Mouse (Mus musculus): Measurements from ENCODE around the gene Adig. TPM values are rescaled to one million over a fixed set of nuclear protein-coding genes. Genes with fewer than 3 reads are reported as not detected.
A peak's percentile ranks its signal among the peaks of the same experiment; 100 is the strongest.

Gene Adig
- polyA plus RNA-seq, 2 experiments: not detected

DNA sequence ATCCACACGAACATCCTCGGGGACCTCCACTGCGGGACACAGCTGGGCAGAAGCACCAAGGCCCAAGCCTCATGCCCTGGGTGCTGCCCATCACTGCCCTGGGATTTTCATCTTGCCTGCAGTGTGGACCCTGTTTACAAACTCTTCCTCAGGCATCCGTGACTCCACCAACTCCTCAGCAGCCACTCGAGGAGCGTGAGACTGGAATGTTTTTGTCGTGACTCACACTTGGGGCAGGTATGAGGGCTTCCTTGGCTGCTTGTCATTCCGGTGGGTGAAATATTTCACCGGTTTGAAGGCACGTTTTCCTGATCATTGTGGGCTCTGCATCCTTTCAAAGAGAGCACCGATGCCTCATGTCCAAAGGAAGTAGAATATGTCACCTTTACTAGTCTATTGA, 16.7 kb downstream of the Adig start:
- no peaks in the 10 kb centered on the region for H3K27me3 ChIP-seq (ENCODE audit: control insufficient read depth, insufficient read depth, low read length)
- H3K4me2 ChIP-seq (ENCODE audit: low read depth): no peak overlapping the region
- TF ChIP-seq CTCF (IDR thresholded peaks at IDR 0.05; ENCODE audit: low read depth) (no peak), EP300 (IDR thresholded peaks at IDR 0.05; ENCODE audit: low read depth) (no peak)
- H3K27ac ChIP-seq: no peak overlapping the region
- H3K36me3 ChIP-seq (replicated peaks; ENCODE audit: control insufficient read depth, insufficient read depth, low read depth): no peaks in the 10 kb centered on the region
- no peak overlapping the region for H3K4me3 ChIP-seq (ENCODE audit: insufficient read depth in 1 of 2, low read depth in 2 of 2, low read length in 2 of 2)
- no peak for DNase-seq (ENCODE audit: low read depth in 3 of 3, low spot score in 3 of 3)
- H3K4me1 ChIP-seq (replicated peaks; ENCODE audit: control insufficient read depth in 2 of 2, insufficient read depth in 2 of 2, low read length in 1 of 2): no peaks in the 10 kb centered on the region
- H3K9ac ChIP-seq (replicated peaks): no peak overlapping the region
- WGBS (ENCODE audit: insufficient replicate concordance): 71% methylated on average over 11 of the region's 11 CpGs
- no peak for ATAC-seq (ENCODE audit: insufficient read depth)
- no peaks in the 10 kb centered on the region for H3K9me3 ChIP-seq (ENCODE audit: control insufficient read depth, low read length)

- DNase-seq (ENCODE audit: low read depth in 3 of 3, low spot score in 3 of 3): no peak
- no peak overlapping the region for H3K4me2 ChIP-seq (ENCODE audit: low read depth)
- no peak overlapping the region for H3K4me3 ChIP-seq (ENCODE audit: insufficient read depth in 1 of 2, low read depth in 2 of 2, low read length in 2 of 2)
- no peak for ATAC-seq (ENCODE audit: insufficient read depth)
- no peaks in the 10 kb centered on the region for H3K36me3 ChIP-seq (replicated peaks; ENCODE audit: control insufficient read depth, insufficient read depth, low read depth)
- H3K27me3 ChIP-seq (ENCODE audit: control insufficient read depth, insufficient read depth, low read length): no peaks in the 10 kb centered on the region
- 61% methylated on average over 6 of the region's 6 CpGs for WGBS (ENCODE audit: insufficient replicate concordance)
- no peak overlapping the region for H3K9ac ChIP-seq (replicated peaks)
- no peaks in the 10 kb centered on the region for H3K9me3 ChIP-seq (ENCODE audit: control insufficient read depth, low read length)
- TF ChIP-seq CTCF (IDR thresholded peaks at IDR 0.05; ENCODE audit: low read depth) (no peak), EP300 (IDR thresholded peaks at IDR 0.05; ENCODE audit: low read depth) (no peak)
- no peaks in the 10 kb centered on the region for H3K4me1 ChIP-seq (replicated peaks; ENCODE audit: control insufficient read depth in 2 of 2, insufficient read depth in 2 of 2, low read length in 1 of 2)
- H3K27ac ChIP-seq: no peak overlapping the region
These were observed 17.4 kb downstream of the Adig start for GRCm38 (mm10) chr2:158519800-158520199.

GRCm38 (mm10) chr2:158523060-158523459, 20.6 kb downstream of the Adig start:
- no peaks in the 10 kb centered on the region for H3K9me3 ChIP-seq (ENCODE audit: control insufficient read depth, low read length)
- H3K27ac ChIP-seq: no peak overlapping the region
- H3K27me3 ChIP-seq (ENCODE audit: control insufficient read depth, insufficient read depth, low read length): no peaks in the 10 kb centered on the region
- DNase-seq (ENCODE audit: low read depth in 3 of 3, low spot score in 3 of 3): no peak
- ATAC-seq (ENCODE audit: insufficient read depth): no peak
- TF ChIP-seq CTCF (IDR thresholded peaks at IDR 0.05; ENCODE audit: low read depth): no peak
- TF ChIP-seq EP300 (IDR thresholded peaks at IDR 0.05; ENCODE audit: low read depth): no peak
- no peak overlapping the region for H3K4me3 ChIP-seq (ENCODE audit: insufficient read depth in 1 of 2, low read depth in 2 of 2, low read length in 2 of 2)
- 67% methylated on average over 8 of the region's 8 CpGs for WGBS (ENCODE audit: insufficient replicate concordance)
- H3K4me1 ChIP-seq (replicated peaks; ENCODE audit: control insufficient read depth in 2 of 2, insufficient read depth in 2 of 2, low read length in 1 of 2): no peaks in the 10 kb centered on the region
- no peak overlapping the region for H3K4me2 ChIP-seq (ENCODE audit: low read depth)
- H3K9ac ChIP-seq (replicated peaks): no peak overlapping the region
- H3K36me3 ChIP-seq (replicated peaks; ENCODE audit: control insufficient read depth, insufficient read depth, low read depth): no peaks in the 10 kb centered on the region

GRCm38 (mm10) chr2:158524129-158524860, 21.9 kb downstream of the Adig start:
- Histone ChIP-seq H3K27ac (no peak overlapping the region), H3K9me3 (ENCODE audit: control insufficient read depth, low read length) (no peaks in the 10 kb centered on the region), H3K4me1 (replicated peaks; ENCODE audit: control insufficient read depth in 2 of 2, insufficient read depth in 2 of 2, low read length in 1 of 2) (no peaks in the 10 kb centered on the region), H3K4me2 (ENCODE audit: low read depth) (no peak overlapping the region), H3K27me3 (ENCODE audit: control insufficient read depth, insufficient read depth, low read length) (no peaks in the 10 kb centered on the region), H3K4me3 (ENCODE audit: insufficient read depth in 1 of 2, low read depth in 2 of 2, low read length in 2 of 2) (no peak overlapping the region), H3K9ac (replicated peaks) (no peak overlapping the region), H3K36me3 (replicated peaks; ENCODE audit: control insufficient read depth, insufficient read depth, low read depth) (no peaks in the 10 kb centered on the region)
- TF ChIP-seq CTCF (IDR thresholded peaks at IDR 0.05; ENCODE audit: low read depth) (no peak), EP300 (IDR thresholded peaks at IDR 0.05; ENCODE audit: low read depth) (no peak)
- ATAC-seq (ENCODE audit: insufficient read depth): no peak
- WGBS (ENCODE audit: insufficient replicate concordance): 68% methylated on average over 16 of the region's 16 CpGs
- no peak for DNase-seq (ENCODE audit: low read depth in 3 of 3, low spot score in 3 of 3)

DNA sequence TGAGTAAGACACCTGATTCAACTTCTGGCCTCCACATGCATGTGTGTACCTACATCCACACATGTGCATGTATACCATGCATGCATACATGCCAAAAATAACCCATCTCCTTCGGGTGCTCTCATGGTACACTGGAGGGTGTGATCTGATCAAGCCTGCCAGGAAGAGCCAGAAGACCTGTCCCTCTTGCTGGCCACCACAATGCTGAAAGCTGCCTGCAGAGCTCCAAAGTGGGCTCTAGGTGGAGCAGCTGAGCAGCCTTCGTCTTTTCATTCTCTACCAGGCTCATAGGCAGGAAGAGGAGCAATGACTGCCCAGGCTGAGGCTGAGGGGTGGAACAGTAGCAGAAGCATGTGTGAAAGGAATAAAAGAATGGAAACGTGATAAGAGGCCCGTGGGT, 31.7 kb downstream of the Adig start:
- no peak overlapping the region for H3K4me3 ChIP-seq (ENCODE audit: insufficient read depth in 1 of 2, low read depth in 2 of 2, low read length in 2 of 2)
- H3K9ac ChIP-seq (replicated peaks): no peak overlapping the region
- no peaks in the 10 kb centered on the region for H3K27me3 ChIP-seq (ENCODE audit: control insufficient read depth, insufficient read depth, low read length)
- no peak for TF ChIP-seq EP300 (IDR thresholded peaks at IDR 0.05; ENCODE audit: low read depth)
- peak; percentile 77 for TF ChIP-seq CTCF (IDR thresholded peaks at IDR 0.05; ENCODE audit: low read depth)
- no peaks in the 10 kb centered on the region for H3K9me3 ChIP-seq (ENCODE audit: control insufficient read depth, low read length)
- H3K4me1 ChIP-seq (replicated peaks; ENCODE audit: control insufficient read depth in 2 of 2, insufficient read depth in 2 of 2, low read length in 1 of 2): no peaks in the 10 kb centered on the region
- WGBS (ENCODE audit: insufficient replicate concordance): 5% methylated on average over 4 of the region's 4 CpGs
- peak in 1 of 3 experiments; percentile 6 for DNase-seq (ENCODE audit: low read depth in 3 of 3, low spot score in 3 of 3)
- no peak overlapping the region for H3K27ac ChIP-seq
- H3K4me2 ChIP-seq (ENCODE audit: low read depth): no peak overlapping the region
- no peak for ATAC-seq (ENCODE audit: insufficient read depth)
- H3K36me3 ChIP-seq (replicated peaks; ENCODE audit: control insufficient read depth, insufficient read depth, low read depth): no peaks in the 10 kb centered on the region
